Mouse (Mus musculus): ENCODE data around the gene Serpina3n. TPM values are rescaled to one million over a fixed set of nuclear protein-coding genes. Genes with fewer than 3 reads are reported as not detected.
A peak's percentile ranks its signal among the peaks of the same experiment; 100 is the strongest.

Gene Serpina3n
- polyA plus RNA-seq, 1 experiment from 2014 or later, result not detected

- Histone ChIP-seq H3K9ac (replicated peaks) (no peak overlapping the region), H3K27me3 (no peaks in the 10 kb centered on the region), H3K4me2 (replicated peaks) (no peak overlapping the region), H3K36me3 (no peaks in the 10 kb centered on the region), H3K27ac (replicated peaks) (no peak overlapping the region), H3K9me3 (no peaks in the 10 kb centered on the region), H3K4me1 (peaks cover 5% of the 10 kb centered on the region; the same call in 1 of the 2 replicates), H3K4me3 (no peak overlapping the region)
- WGBS, result 68% methylated on average over 2 of the region's 2 CpGs
- ATAC-seq (replicated peaks), result no peak
Measured at GRCm38 (mm10) chr12:104414576-104414975, 8.0 kb downstream of the Serpina3n start.

GRCm38 (mm10) chr12:104415625-104416315 lies 9.2 kb downstream of the Serpina3n start:
- H3K4me3 ChIP-seq, result no peak overlapping the region
- peak; percentile 21; the same call in 1 of the 2 replicates for ATAC-seq (replicated peaks)
- no peak overlapping the region for H3K4me2 ChIP-seq (replicated peaks)
- no peak overlapping the region for H3K9ac ChIP-seq (replicated peaks)
- no peaks in the 10 kb centered on the region for H3K27me3 ChIP-seq
- H3K4me1 ChIP-seq, result peaks cover 5% of the 10 kb centered on the region; the same call in 1 of the 2 replicates
- 49% methylated on average over 6 of the region's 6 CpGs for WGBS
- no peak overlapping the region for H3K27ac ChIP-seq (replicated peaks)
- H3K36me3 ChIP-seq, result no peaks in the 10 kb centered on the region
- no peaks in the 10 kb centered on the region for H3K9me3 ChIP-seq

DNA sequence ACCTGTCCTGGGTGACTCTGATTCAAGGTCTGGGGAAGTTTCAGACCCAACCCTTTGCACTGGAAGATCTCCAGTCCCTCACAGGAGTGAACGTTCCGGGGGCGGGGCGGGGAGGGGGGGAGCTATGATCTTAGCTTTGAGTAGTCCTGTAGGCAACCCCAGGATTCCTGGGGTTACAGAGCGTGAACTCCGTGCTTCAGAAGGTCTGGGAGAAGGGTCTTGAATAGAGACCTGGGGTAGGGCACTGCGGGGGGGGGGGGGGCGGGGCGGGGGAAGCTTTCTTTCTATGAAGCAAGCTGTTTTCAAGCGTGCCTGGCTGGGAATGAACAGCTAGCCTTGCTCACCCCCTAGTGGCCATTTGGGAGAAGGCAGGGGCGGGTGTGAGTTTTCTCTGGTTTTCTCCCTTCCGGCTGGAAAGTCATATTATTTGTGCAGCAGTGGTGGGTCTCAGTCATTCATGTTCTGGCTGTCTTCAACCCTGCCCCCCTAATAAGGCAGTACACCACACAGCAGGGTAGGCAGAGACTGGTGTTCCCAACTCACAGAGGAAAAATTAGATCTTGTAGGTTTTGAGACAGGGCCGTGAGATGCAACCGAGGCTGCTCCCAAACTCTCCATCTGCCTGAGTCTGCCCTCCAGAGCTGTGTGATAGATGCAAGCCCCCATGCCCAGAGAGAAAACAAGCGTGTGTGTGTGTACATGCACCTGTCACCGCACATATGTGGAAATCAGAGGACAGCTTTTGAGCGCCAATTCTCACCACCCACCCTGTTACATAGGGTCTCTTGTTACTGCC lies 12.0 kb downstream of the Serpina3n start:
- peak overlapping the region; percentile 39 for H3K4me2 ChIP-seq (replicated peaks)
- no peak overlapping the region for H3K9ac ChIP-seq (replicated peaks)
- H3K9me3 ChIP-seq, result no peaks in the 10 kb centered on the region
- H3K36me3 ChIP-seq, result no peaks in the 10 kb centered on the region
- H3K4me3 ChIP-seq, result peak overlapping the region; percentile 8; the same call in 1 of the 2 replicates
- peak; percentile 69 for ATAC-seq (replicated peaks)
- H3K27me3 ChIP-seq, result no peaks in the 10 kb centered on the region
- H3K27ac ChIP-seq (replicated peaks), result no peak overlapping the region
- WGBS, result 16% methylated on average over 16 of the region's 17 CpGs
- peaks cover 5% of the 10 kb centered on the region; the same call in 1 of the 2 replicates for H3K4me1 ChIP-seq

GRCm38 (mm10) chr12:104419136-104419462 lies 12.6 kb downstream of the Serpina3n start:
- WGBS, result 4% methylated on average over 2 of the region's 2 CpGs
- H3K9ac ChIP-seq (replicated peaks), result no peak overlapping the region

GRCm38 (mm10) chr12:104422615-104423392 lies 16.3 kb downstream of the Serpina3n start:
- Histone ChIP-seq H3K9ac (replicated peaks) (no peak overlapping the region), H3K27me3 (no peaks in the 10 kb centered on the region), H3K4me1 (no peaks in the 10 kb centered on the region), H3K27ac (replicated peaks) (no peak overlapping the region), H3K4me2 (replicated peaks) (no peak overlapping the region), H3K36me3 (no peaks in the 10 kb centered on the region), H3K4me3 (no peak overlapping the region), H3K9me3 (no peaks in the 10 kb centered on the region)
- ATAC-seq (replicated peaks), result no peak
- WGBS, result 73% methylated on average over 11 of the region's 11 CpGs

More at GRCm38 (mm10) chr12:104419136-104419462, 12.6 kb downstream of the Serpina3n start:
- ATAC-seq (replicated peaks), result peak; percentile 59
- Histone ChIP-seq H3K36me3 (no peaks in the 10 kb centered on the region), H3K4me2 (replicated peaks) (no peak overlapping the region), H3K4me3 (no peak overlapping the region), H3K27me3 (no peaks in the 10 kb centered on the region), H3K4me1 (peaks cover 5% of the 10 kb centered on the region; the same call in 1 of the 2 replicates), H3K27ac (replicated peaks) (no peak overlapping the region), H3K9me3 (no peaks in the 10 kb centered on the region)

DNA sequence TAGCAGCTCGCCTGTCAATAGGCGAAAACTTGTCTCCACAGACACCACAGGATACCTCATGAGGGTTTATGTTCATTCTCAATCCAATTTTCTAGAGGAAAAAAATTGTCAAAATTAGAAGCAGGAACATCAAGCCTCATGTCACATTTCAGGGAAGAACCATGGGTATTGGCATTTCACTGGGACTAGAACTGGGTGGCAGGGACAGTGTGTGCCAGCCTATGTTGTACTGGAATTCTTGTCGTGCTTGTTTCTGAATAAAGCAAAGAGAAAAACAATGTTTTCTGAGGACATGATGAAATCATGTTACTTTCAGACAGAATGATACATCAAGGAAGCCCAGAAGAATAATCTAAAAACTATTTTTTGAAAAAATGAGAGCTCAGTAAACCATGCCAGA lies 19.1 kb downstream of the Serpina3n start:
- 83% methylated on average over 3 of the region's 3 CpGs for WGBS
- Histone ChIP-seq H3K4me1 (no peaks in the 10 kb centered on the region), H3K9ac (replicated peaks) (no peak overlapping the region), H3K36me3 (no peaks in the 10 kb centered on the region), H3K9me3 (no peaks in the 10 kb centered on the region), H3K27me3 (no peaks in the 10 kb centered on the region), H3K4me2 (replicated peaks) (no peak overlapping the region), H3K27ac (replicated peaks) (no peak overlapping the region), H3K4me3 (no peak overlapping the region)
- ATAC-seq (replicated peaks), result no peak

- 1% methylated on average over 7 of the region's 7 CpGs for WGBS
- Histone ChIP-seq H3K27me3 (no peaks in the 10 kb centered on the region), H3K4me2 (replicated peaks) (no peak overlapping the region), H3K27ac (replicated peaks) (no peak overlapping the region), H3K4me3 (no peak overlapping the region), H3K9me3 (no peaks in the 10 kb centered on the region), H3K4me1 (0 out of 2 replicates have a peak, but pooled peaks cover 5% of the 10 kb centered on the region), H3K9ac (replicated peaks) (no peak overlapping the region), H3K36me3 (no peaks in the 10 kb centered on the region)
- peak; percentile 51; the same call in 1 of the 2 replicates for ATAC-seq (replicated peaks)
Measured at GRCm38 (mm10) chr12:104426915-104427314, 20.4 kb downstream of the Serpina3n start.

- WGBS, result 31% methylated on average over 10 of the region's 10 CpGs
- Histone ChIP-seq H3K4me2 (replicated peaks) (no peak overlapping the region), H3K4me1 (0 out of 2 replicates have a peak, but pooled peaks cover 5% of the 10 kb centered on the region), H3K9ac (replicated peaks) (no peak overlapping the region), H3K4me3 (no peak overlapping the region), H3K27ac (replicated peaks) (no peak overlapping the region), H3K9me3 (no peaks in the 10 kb centered on the region), H3K27me3 (no peaks in the 10 kb centered on the region), H3K36me3 (no peaks in the 10 kb centered on the region)
- ATAC-seq (replicated peaks), result no peak
Measured at GRCm38 (mm10) chr12:104431359-104431758, 24.8 kb downstream of the Serpina3n start.

DNA sequence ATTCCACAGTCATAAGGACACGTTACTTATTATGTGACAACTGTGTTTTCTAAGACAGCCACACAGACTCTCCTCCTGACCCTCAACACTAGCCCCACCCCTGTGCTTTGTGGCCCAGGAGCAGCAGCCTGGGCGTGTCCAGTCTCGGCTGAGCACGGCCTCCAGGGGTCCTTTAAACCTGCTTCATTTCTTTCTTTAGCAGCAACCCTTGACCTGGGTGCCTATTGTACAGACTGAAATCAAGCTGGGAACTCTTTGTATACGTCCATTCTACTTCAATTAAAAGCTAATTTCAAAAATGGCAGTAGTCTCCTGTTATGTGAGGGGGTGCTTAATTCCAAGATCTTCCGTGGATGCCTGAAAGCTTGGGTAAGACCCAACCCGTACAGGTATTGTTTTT lies 26.7 kb downstream of the Serpina3n start:
- no peak overlapping the region for H3K9ac ChIP-seq (replicated peaks)
- no peak for ATAC-seq (replicated peaks)
- H3K36me3 ChIP-seq, result no peaks in the 10 kb centered on the region
- H3K27ac ChIP-seq (replicated peaks), result no peak overlapping the region
- H3K4me2 ChIP-seq (replicated peaks), result no peak overlapping the region
- H3K4me1 ChIP-seq, result 0 out of 2 replicates have a peak, but pooled peaks cover 5% of the 10 kb centered on the region
- H3K9me3 ChIP-seq, result no peaks in the 10 kb centered on the region
- no peaks in the 10 kb centered on the region for H3K27me3 ChIP-seq
- H3K4me3 ChIP-seq, result no peak overlapping the region
- 7% methylated on average over 7 of the region's 7 CpGs for WGBS

GRCm38 (mm10) chr12:104433951-104434735 lies 27.6 kb downstream of the Serpina3n start:
- Histone ChIP-seq H3K36me3 (no peaks in the 10 kb centered on the region), H3K27ac (replicated peaks) (no peak overlapping the region), H3K27me3 (0 out of 2 replicates have a peak, but pooled peaks cover 2% of the 10 kb centered on the region), H3K4me3 (no peak overlapping the region), H3K4me2 (replicated peaks) (no peak overlapping the region), H3K4me1 (0 out of 2 replicates have a peak, but pooled peaks cover 5% of the 10 kb centered on the region), H3K9me3 (no peaks in the 10 kb centered on the region), H3K9ac (replicated peaks) (no peak overlapping the region)
- WGBS, result 73% methylated on average over 20 of the region's 20 CpGs
- no peak for ATAC-seq (replicated peaks)

DNA sequence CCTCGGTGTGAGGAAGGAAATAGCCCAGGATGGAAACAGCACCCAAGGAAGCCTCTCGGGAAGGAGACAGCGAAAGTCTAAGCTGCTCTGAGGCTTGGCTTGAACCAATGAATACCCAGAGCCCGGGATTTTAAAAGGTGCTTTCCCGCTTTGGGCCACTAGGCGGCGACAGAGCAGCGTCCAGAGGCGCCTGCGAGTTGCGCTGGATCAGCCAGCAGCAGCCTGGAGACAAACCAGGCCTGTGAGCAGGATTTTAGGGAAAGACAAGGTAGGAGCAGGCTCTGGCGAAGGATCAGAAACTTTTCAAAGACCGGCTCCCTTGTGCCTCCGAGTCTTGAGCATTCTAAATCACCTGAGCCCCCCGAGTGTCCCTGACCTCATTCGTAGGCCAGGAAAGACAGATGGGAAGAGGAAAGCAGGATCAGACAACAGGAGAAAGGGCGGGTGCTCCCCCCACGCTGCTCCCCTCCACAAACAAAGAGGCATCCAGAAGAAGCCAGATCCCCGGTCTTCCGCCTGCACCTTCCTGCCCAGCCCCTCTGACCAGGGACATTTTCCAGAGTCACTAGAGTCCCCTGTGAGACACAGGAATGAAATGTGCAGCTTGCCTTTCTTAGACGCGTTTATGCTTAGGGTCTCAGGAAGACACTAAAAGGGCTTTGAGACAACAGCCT lies 33.7 kb downstream of the Serpina3n start:
- no peak overlapping the region for H3K4me3 ChIP-seq
- no peaks in the 10 kb centered on the region for H3K9me3 ChIP-seq
- 12% methylated on average over 22 of the region's 22 CpGs for WGBS
- H3K9ac ChIP-seq (replicated peaks), result no peak overlapping the region
- no peak overlapping the region for H3K27ac ChIP-seq (replicated peaks)
- no peaks in the 10 kb centered on the region for H3K36me3 ChIP-seq
- H3K4me1 ChIP-seq, result no peaks in the 10 kb centered on the region; the same call in 1 of the 2 replicates
- H3K27me3 ChIP-seq, result peaks cover 6% of the 10 kb centered on the region; the same call in 1 of the 2 replicates
- H3K4me2 ChIP-seq (replicated peaks), result no peak overlapping the region
- peak; percentile 76 for ATAC-seq (replicated peaks)

Data from forebrain, embryonic 15.5 days (tissue).